Mouse (Mus musculus) embryonic facial prominence, embryonic 13.5 days (tissue): ENCODE data around the gene Zfyve28. TPM values are rescaled to one million over a fixed set of nuclear protein-coding genes. Genes with fewer than 3 reads are reported as not detected.

Experiments used
- ATAC-seq: fragments of 200-750 bp; cut with Nextera tagmentation; 2 replicates; pipeline ENCODE4 v1.8.0; 2017; ENCODE audit warnings: low read depth; ENCODE audit not compliant: insufficient number of reproducible peaks, insufficient read depth, low FRiP score, low TSS enrichment
- H3K27ac ChIP-seq: fragments of 300-500 bp; sonication (generic); 2 replicates; pipeline ENCODE4 v1.5.1; 2015; ENCODE audit warnings: moderate library complexity, mild to moderate bottlenecking, inconsistent platforms
- H3K27me3 ChIP-seq: fragments of 300-500 bp; sonication (generic); 2 replicates; pipeline ENCODE4 v1.6.1; 2015; ENCODE audit warnings: mild to moderate bottlenecking, inconsistent platforms
- H3K36me3 ChIP-seq: fragments of 300-500 bp; sonication (generic); 2 replicates; pipeline ENCODE4 v1.6.1; 2015; ENCODE audit warnings: mild to moderate bottlenecking, inconsistent platforms
- H3K4me1 ChIP-seq: fragments of 300-500 bp; sonication (generic); 2 replicates; pipeline ENCODE4 v1.6.1; 2015; ENCODE audit warnings: inconsistent platforms
- H3K4me2 ChIP-seq: fragments of 300-500 bp; sonication (generic); 2 replicates; pipeline ENCODE4 v1.6.1; 2015; ENCODE audit warnings: moderate library complexity, mild to moderate bottlenecking, inconsistent platforms
- H3K4me3 ChIP-seq: fragments of 300-500 bp; sonication (generic); 2 replicates; pipeline ENCODE4 v1.5.1; 2015; ENCODE audit warnings: mild to moderate bottlenecking, inconsistent platforms
- H3K9ac ChIP-seq: fragments of 300-500 bp; sonication (generic); 2 replicates; pipeline ENCODE4 v1.6.1; 2015; ENCODE audit warnings: mild to moderate bottlenecking, inconsistent platforms
- H3K9me3 ChIP-seq: fragments of 300-500 bp; sonication (generic); 2 replicates; pipeline ENCODE4 v1.6.1; 2016; ENCODE audit warnings: inconsistent platforms
- WGBS: fragments of 180-500 bp; shearing (Covaris S2); methylation state at CpG from one replicate; pipeline ENCODE4 v1.1.7; 2015; ENCODE audit warnings: mixed read lengths; 5-methylcytosine and 5-hydroxymethylcytosine counted together
- polyA plus RNA-seq: library from polyadenylated mRNA; unstranded; fragments of >200 nt; fragmentation: Nextera tagmentation; extraction: Ambion mirVana; gene quantifications from 2 replicates; pipeline ENCODE4 v1.2.1, GENCODE M21; 2015

The Zfyve28 gene
- polyA plus RNA-seq, 1 experiment from 2014 or later, result 1.8 TPM

GRCm38 (mm10) chr5:34201396-34201795 is 86.9 kb downstream of the Zfyve28 start:
- Histone ChIP-seq H3K27ac (no peak overlapping the region), H3K4me1 (peaks cover 8% of the 10 kb centered on the region; the same call in 1 of the 2 replicates), H3K9me3 (no peaks in the 10 kb centered on the region), H3K9ac (no peak overlapping the region), H3K36me3 (no peaks in the 10 kb centered on the region), H3K4me2 (no peak overlapping the region), H3K27me3 (no peaks in the 10 kb centered on the region), H3K4me3 (no peak overlapping the region)
- WGBS, result 54% methylated on average over 2 of the region's 2 CpGs
- no peak for ATAC-seq

GRCm38 (mm10) chr5:34198615-34199014 is 89.6 kb downstream of the Zfyve28 start:
- H3K4me3 ChIP-seq, result no peak overlapping the region
- no peaks in the 10 kb centered on the region for H3K9me3 ChIP-seq
- no peak overlapping the region for H3K27ac ChIP-seq
- no peak for ATAC-seq
- H3K36me3 ChIP-seq, result no peaks in the 10 kb centered on the region
- H3K4me2 ChIP-seq, result no peak overlapping the region
- H3K4me1 ChIP-seq, result peaks cover 8% of the 10 kb centered on the region; the same call in 1 of the 2 replicates
- no peak overlapping the region for H3K9ac ChIP-seq
- 84% methylated on average over 6 of the region's 6 CpGs for WGBS
- H3K27me3 ChIP-seq, result no peaks in the 10 kb centered on the region

- H3K36me3 ChIP-seq, result no peaks in the 10 kb centered on the region
- 0 out of 2 replicates have a peak, but pooled peaks cover 3% of the 10 kb centered on the region for H3K4me1 ChIP-seq
- H3K9ac ChIP-seq, result no peak overlapping the region
- no peaks in the 10 kb centered on the region for H3K9me3 ChIP-seq
- no peak overlapping the region for H3K4me2 ChIP-seq
- no peak for ATAC-seq
- no peak overlapping the region for H3K4me3 ChIP-seq
- H3K27ac ChIP-seq, result no peak overlapping the region
- WGBS, result 75% methylated on average over 4 of the region's 4 CpGs
- H3K27me3 ChIP-seq, result no peaks in the 10 kb centered on the region
Measured at GRCm38 (mm10) chr5:34197243-34197642, 91.0 kb downstream of the Zfyve28 start.

- no peaks in the 10 kb centered on the region for H3K27me3 ChIP-seq
- H3K27ac ChIP-seq, result no peak overlapping the region
- no peaks in the 10 kb centered on the region for H3K36me3 ChIP-seq
- H3K4me2 ChIP-seq, result no peak overlapping the region
- H3K9me3 ChIP-seq, result no peaks in the 10 kb centered on the region
- 81% methylated on average over 7 of the region's 7 CpGs for WGBS
- 0 out of 2 replicates have a peak, but pooled peaks cover 1% of the 10 kb centered on the region for H3K4me1 ChIP-seq
- no peak for ATAC-seq
- H3K4me3 ChIP-seq, result no peak overlapping the region
- H3K9ac ChIP-seq, result no peak overlapping the region
Measured at GRCm38 (mm10) chr5:34196423-34196822, 91.8 kb downstream of the Zfyve28 start.

GRCm38 (mm10) chr5:34195786-34196185 is 92.5 kb downstream of the Zfyve28 start:
- Histone ChIP-seq H3K9me3 (no peaks in the 10 kb centered on the region), H3K36me3 (no peaks in the 10 kb centered on the region), H3K27me3 (no peaks in the 10 kb centered on the region), H3K27ac (no peak overlapping the region), H3K9ac (no peak overlapping the region), H3K4me2 (no peak overlapping the region), H3K4me1 (peaks cover 3% of the 10 kb centered on the region; the same call in 1 of the 2 replicates), H3K4me3 (no peak overlapping the region)
- ATAC-seq, result no peak
- 92% methylated on average over 12 of the region's 12 CpGs for WGBS

GRCm38 (mm10) chr5:34194975-34195662 is 93.1 kb downstream of the Zfyve28 start:
- Histone ChIP-seq H3K4me2 (no peak overlapping the region), H3K9me3 (no peaks in the 10 kb centered on the region), H3K27me3 (no peaks in the 10 kb centered on the region), H3K27ac (no peak overlapping the region), H3K9ac (no peak overlapping the region), H3K4me3 (no peak overlapping the region), H3K36me3 (no peaks in the 10 kb centered on the region), H3K4me1 (peaks cover 3% of the 10 kb centered on the region; the same call in 1 of the 2 replicates)
- ATAC-seq, result no peak
- WGBS, result 81% methylated on average over 6 of the region's 6 CpGs

- 43% methylated on average over 1 of the region's 1 CpGs for WGBS
- Histone ChIP-seq H3K27me3 (no peaks in the 10 kb centered on the region), H3K4me3 (no peak overlapping the region), H3K36me3 (no peaks in the 10 kb centered on the region), H3K9ac (no peak overlapping the region), H3K4me2 (no peak overlapping the region), H3K4me1 (peaks cover 3% of the 10 kb centered on the region; the same call in 1 of the 2 replicates), H3K27ac (no peak overlapping the region), H3K9me3 (no peaks in the 10 kb centered on the region)
- no peak for ATAC-seq
Measured at GRCm38 (mm10) chr5:34194426-34194825, 93.8 kb downstream of the Zfyve28 start.

- Histone ChIP-seq H3K4me1 (peaks cover 16% of the 10 kb centered on the region), H3K27me3 (no peaks in the 10 kb centered on the region), H3K4me2 (no peak overlapping the region), H3K9me3 (no peaks in the 10 kb centered on the region), H3K36me3 (no peaks in the 10 kb centered on the region), H3K4me3 (no peak overlapping the region), H3K9ac (no peak overlapping the region), H3K27ac (no peak overlapping the region)
- no peak for ATAC-seq
- 74% methylated on average over 4 of the region's 4 CpGs for WGBS
Measured at GRCm38 (mm10) chr5:34191843-34192242, 96.4 kb downstream of the Zfyve28 start.

- ATAC-seq, result no peak
Measured at GRCm38 (mm10) chr5:34191021-34191420, 97.2 kb downstream of the Zfyve28 start.

GRCm38 (mm10) chr5:34189521-34189920 is 98.7 kb downstream of the Zfyve28 start:
- Histone ChIP-seq H3K9ac (no peak overlapping the region), H3K4me1 (peaks cover 38% of the 10 kb centered on the region), H3K36me3 (peaks cover 3% of the 10 kb centered on the region; the same call in 1 of the 2 replicates), H3K27ac (no peak overlapping the region), H3K27me3 (no peaks in the 10 kb centered on the region), H3K4me2 (no peak overlapping the region), H3K4me3 (no peak overlapping the region), H3K9me3 (no peaks in the 10 kb centered on the region)
- no peak for ATAC-seq
- 60% methylated on average over 1 of the region's 1 CpGs for WGBS

More at GRCm38 (mm10) chr5:34191021-34191420, 97.2 kb downstream of the Zfyve28 start:
- Histone ChIP-seq H3K4me1 (peaks cover 23% of the 10 kb centered on the region), H3K27ac (no peak overlapping the region), H3K4me2 (no peak overlapping the region), H3K36me3 (no peaks in the 10 kb centered on the region), H3K9me3 (no peaks in the 10 kb centered on the region), H3K27me3 (no peaks in the 10 kb centered on the region), H3K4me3 (no peak overlapping the region), H3K9ac (no peak overlapping the region)
- WGBS, result 48% methylated on average over 4 of the region's 4 CpGs

GRCm38 (mm10) chr5:34188856-34189255 is 99.4 kb downstream of the Zfyve28 start:
- peak overlapping the region; percentile 97; the same call in 1 of the 2 replicates for H3K4me3 ChIP-seq
- 75% methylated on average over 2 of the region's 2 CpGs for WGBS

More at GRCm38 (mm10) chr5:34188856-34189255, 99.4 kb downstream of the Zfyve28 start:
- Histone ChIP-seq H3K4me2 (peak overlapping the region; percentile 89), H3K27ac (no peak overlapping the region), H3K4me1 (peaks cover 44% of the 10 kb centered on the region), H3K27me3 (no peaks in the 10 kb centered on the region), H3K9ac (0 out of 2 replicates have a peak overlapping the region, but pooled peaks have one; percentile 78), H3K9me3 (no peaks in the 10 kb centered on the region), H3K36me3 (peaks cover 10% of the 10 kb centered on the region; the same call in 1 of the 2 replicates)
- ATAC-seq, result no peak
